Mouse (Mus musculus) common myeloid progenitor, adult 5-6 weeks (primary cell): ENCODE results near the gene Lmntd2. TPM values are rescaled to one million over a fixed set of nuclear protein-coding genes. Genes with fewer than 3 reads are reported as not detected.
A peak's percentile ranks its signal among the peaks of the same experiment; 100 is the strongest.
"Not testable (repeated sequence)": the region's sequence is repeated elsewhere in the genome, so short reads cannot be mapped to it uniquely, and the experiment has no call there.

Source experiments
- ATAC-seq: replicated peaks from 2 replicates; pipeline ENCODE4 v1.8.0; 2016; ENCODE audit warnings: low read depth, mild to moderate bottlenecking, moderate TSS enrichment, inconsistent platforms; ENCODE audit not compliant: poor library complexity, severe bottlenecking
- total RNA-seq: library from RNA; stranded (forward); fragments of 200-1000, 187-1606 nt; gene quantifications from 2 replicates; pipeline ENCODE4 v1.2.3, GENCODE M21; 2017

Gene Lmntd2
- 0.32 and 1.2 TPM in 2 replicates for total RNA-seq

GRCm38 (mm10) chr7:141213605-141214235 is at the start of gene Lmntd2:
Gene Lmntd2, minus strand, starts transcription at chr7:141214080.
- ATAC-seq = no peak

GRCm38 (mm10) chr7:141263640-141264039 is 49.8 kb upstream of the Lmntd2 start:
- no peak for ATAC-seq

- no peak for ATAC-seq
Observed at GRCm38 (mm10) chr7:141261480-141261879, 47.6 kb upstream of the Lmntd2 start.

GRCm38 (mm10) chr7:141256159-141256558 is 42.3 kb upstream of the Lmntd2 start:
- ATAC-seq = no peak

- ATAC-seq = not testable (repeated sequence)
Observed at GRCm38 (mm10) chr7:141250486-141250885, 36.6 kb upstream of the Lmntd2 start.

GRCm38 (mm10) chr7:141231551-141231950 is 17.7 kb upstream of the Lmntd2 start:
- ATAC-seq = no peak

- no peak for ATAC-seq
Observed at GRCm38 (mm10) chr7:141231111-141231510, 17.2 kb upstream of the Lmntd2 start.

GRCm38 (mm10) chr7:141230570-141230969 is 16.7 kb upstream of the Lmntd2 start:
- ATAC-seq = no peak

GRCm38 (mm10) chr7:141229702-141230101 is 15.8 kb upstream of the Lmntd2 start:
- ATAC-seq = no peak

GRCm38 (mm10) chr7:141228279-141229067 is 14.6 kb upstream of the Lmntd2 start, which contains the start of gene Phrf1:
Gene Phrf1, plus strand, starts transcription at chr7:141228784.
- peak; percentile 97 for ATAC-seq

- 0 out of 2 replicates have a peak, but pooled peaks have one; percentile 1 for ATAC-seq
Observed at GRCm38 (mm10) chr7:141227796-141228195, 13.9 kb upstream of the Lmntd2 start.

GRCm38 (mm10) chr7:141226535-141226934 is 12.7 kb upstream of the Lmntd2 start:
- ATAC-seq = no peak

- ATAC-seq = no peak
Observed at GRCm38 (mm10) chr7:141222696-141223215, 8.9 kb upstream of the Lmntd2 start.

- ATAC-seq = no peak
Observed at GRCm38 (mm10) chr7:141222126-141222467, 8.2 kb upstream of the Lmntd2 start.

- peak; percentile 95 for ATAC-seq
Observed at GRCm38 (mm10) chr7:141221249-141222125, 7.6 kb upstream of the Lmntd2 start.

- ATAC-seq = no peak
Observed at GRCm38 (mm10) chr7:141220377-141220776, 6.5 kb upstream of the Lmntd2 start.

- ATAC-seq = no peak
Observed at GRCm38 (mm10) chr7:141219558-141220099, 5.7 kb upstream of the Lmntd2 start.

GRCm38 (mm10) chr7:141218557-141219133 is 4.8 kb upstream of the Lmntd2 start:
- ATAC-seq = no peak

GRCm38 (mm10) chr7:141218141-141218540 is 4.3 kb upstream of the Lmntd2 start:
- no peak for ATAC-seq
